Mouse (Mus musculus): ENCODE results near the gene Chst2. TPM values are rescaled to one million over a fixed set of nuclear protein-coding genes. Genes with fewer than 3 reads are reported as not detected.

The Chst2 gene
- total RNA-seq, 2 experiments from 2014 or later = 3.8 to 4.1 TPM

DNA sequence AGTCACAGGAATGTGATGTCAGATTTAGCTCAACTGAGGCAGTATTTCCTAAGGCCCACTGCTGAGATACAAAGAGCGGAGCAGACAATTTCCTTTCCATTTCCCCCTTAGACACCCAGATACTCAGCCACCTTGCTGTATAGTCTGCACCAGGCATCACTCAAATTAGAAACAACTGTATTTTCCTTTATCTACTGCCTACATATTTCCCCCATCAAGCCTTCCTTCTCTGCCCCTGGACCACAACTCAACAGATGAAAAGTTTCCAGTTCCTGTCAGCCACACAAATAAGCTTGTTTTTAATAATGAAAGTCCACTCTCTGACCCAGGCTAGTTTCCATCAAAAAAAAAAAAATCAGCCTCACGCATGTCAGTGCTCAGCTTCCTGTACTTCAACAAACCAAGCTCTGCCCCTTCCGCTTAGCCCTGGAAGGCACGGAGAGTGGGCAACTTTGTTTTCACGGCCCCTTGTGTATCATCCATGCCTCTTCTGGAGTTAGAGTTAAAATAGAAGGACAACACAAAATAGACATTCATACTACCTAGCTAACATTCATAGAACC lies 52.6 kb downstream of the Chst2 start:
- no peak for DNase-seq

DNA sequence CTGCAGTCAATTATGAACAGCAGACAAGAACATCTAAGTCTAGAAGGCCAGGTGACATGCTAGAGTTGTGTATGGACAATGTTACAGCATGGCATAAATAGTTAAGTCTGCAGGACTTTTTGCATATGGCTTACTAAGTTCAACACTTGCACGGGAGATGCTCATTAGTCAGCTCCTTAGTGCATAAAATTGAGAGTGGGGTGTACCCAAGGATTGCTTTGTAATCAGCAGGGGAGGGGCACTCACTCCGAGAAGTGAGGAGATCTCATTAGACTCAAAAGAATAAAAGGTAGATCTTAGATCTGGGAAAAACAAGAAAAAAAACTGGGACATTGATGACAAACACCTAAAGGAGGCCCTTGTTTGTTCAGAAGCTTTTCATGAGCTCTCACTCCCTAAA lies 54.6 kb downstream of the Chst2 start:
- DNase-seq = no peak

DNA sequence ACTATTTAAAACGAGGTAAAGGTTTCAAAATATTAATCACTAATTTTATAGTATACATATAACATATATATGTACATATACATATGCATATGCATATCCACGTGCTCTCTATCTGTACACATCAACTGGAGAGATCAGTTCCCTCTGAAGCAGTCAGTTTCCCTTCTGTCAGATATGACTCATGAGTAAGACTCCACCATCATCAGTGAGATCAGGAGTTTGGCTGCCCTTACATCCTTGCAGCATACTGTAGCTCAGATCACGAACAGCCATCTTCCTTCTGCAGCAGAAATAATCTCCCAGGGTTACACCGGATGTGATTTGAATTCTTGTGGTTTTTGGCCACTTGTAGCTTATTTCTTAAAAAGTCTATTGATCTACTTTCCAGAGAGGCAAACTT lies 56.0 kb downstream of the Chst2 start:
- no peak for DNase-seq

Other genes starting within 250 kb of the Chst2 start
- 10 to 100 TPM; 56.5 to 57.9 TPM for gene U2surp, start 105.3 kb upstream of the Chst2 start, total RNA-seq (2021)
- 10 to 100 TPM; 35.1 to 37.6 TPM for gene Paqr9, start 152.9 kb upstream of the Chst2 start, total RNA-seq (2021)
- 10 to 100 TPM; 10.8 to 13.6 TPM for gene Pcolce2, start 230.9 kb upstream of the Chst2 start, total RNA-seq (2021)